Mouse (Mus musculus): ENCODE measurements around the gene Stfa3. TPM values are rescaled to one million over a fixed set of nuclear protein-coding genes. Genes with fewer than 3 reads are reported as not detected.

Stfa3 gene
- polyA plus RNA-seq (2015; fragmentation: Nextera tagmentation; extraction: Ambion mirVana): 1.0 and 3.3 TPM in 2 replicates

DNA sequence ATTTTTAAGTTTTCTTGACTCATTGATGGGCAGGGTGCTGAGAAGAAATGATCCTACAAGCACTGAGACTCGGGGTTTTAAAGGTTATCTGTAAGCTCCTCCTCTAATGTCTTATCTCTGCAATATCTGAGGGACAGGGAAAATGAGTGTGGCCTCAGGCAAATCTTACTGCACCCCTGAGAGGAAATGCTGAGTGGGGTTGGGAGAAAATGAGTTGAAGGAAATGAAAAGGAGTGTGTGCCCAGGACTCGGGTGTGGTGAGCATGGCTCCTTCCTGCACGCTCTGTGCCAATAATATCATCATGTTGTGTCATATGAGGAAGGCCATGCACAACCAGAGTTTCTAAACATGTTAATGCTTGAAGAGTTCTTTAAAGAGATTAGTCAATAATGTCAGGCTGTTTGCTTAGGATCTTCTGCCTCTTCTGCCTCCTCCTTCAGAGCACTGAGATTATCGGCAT is at the start of gene Stfa3:
TSS of gene Stfa3 (minus strand) at position 51 of the 461 bp plus-strand sequence.
- Histone ChIP-seq H3K36me3 (ENCODE audit: control insufficient read depth, insufficient read depth, low read length) (no peaks in the 10 kb centered on the region), H3K9ac (ENCODE audit: low read length) (no peak within 1 kb of the TSS), H3K27me3 (ENCODE audit: control insufficient read depth, insufficient read depth, low read depth, low read length) (no peaks in the 10 kb centered on the region), H3K9me3 (ENCODE audit: control insufficient read depth, low read length) (no peaks in the 10 kb centered on the region), H3K4me2 (ENCODE audit: low read depth, low read length) (no peak within 1 kb of the TSS), H3K4me1 (replicated peaks; ENCODE audit: control insufficient read depth, insufficient read depth, low read length) (no peaks in the 10 kb centered on the region), H3K4me3 (ENCODE audit: low read length) (no peak within 1 kb of the TSS), H3K27ac (ENCODE audit: low read length) (no peak within 1 kb of the TSS)
- 58% methylated on average over 4 of the region's 4 CpGs for WGBS
- no peak for ATAC-seq (ENCODE audit: low read depth)

DNA sequence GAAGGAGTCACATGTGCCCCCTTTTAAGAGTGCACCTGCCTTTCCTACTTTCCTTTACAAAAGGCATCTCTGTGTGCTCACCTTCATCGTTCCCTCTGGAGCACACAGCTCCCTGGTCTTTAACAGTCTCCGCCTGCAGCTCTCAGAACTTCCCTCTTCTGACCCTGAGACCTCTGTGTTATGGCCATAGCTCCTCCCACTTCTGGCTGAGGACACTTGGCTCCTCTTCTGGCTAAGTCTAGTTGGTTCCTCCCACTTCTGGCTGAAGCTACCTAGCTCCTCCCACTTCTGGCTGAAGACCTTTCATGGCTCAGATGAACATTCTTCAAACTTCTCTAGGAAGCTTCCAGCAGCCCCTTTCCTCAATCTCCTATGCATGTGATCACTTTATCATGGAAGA is 47.1 kb upstream of the Stfa3 start:
- no peaks in the 10 kb centered on the region for H3K4me1 ChIP-seq (replicated peaks; ENCODE audit: control insufficient read depth, insufficient read depth, low read length)
- WGBS: 55% methylated on average over 2 of the region's 2 CpGs

DNA sequence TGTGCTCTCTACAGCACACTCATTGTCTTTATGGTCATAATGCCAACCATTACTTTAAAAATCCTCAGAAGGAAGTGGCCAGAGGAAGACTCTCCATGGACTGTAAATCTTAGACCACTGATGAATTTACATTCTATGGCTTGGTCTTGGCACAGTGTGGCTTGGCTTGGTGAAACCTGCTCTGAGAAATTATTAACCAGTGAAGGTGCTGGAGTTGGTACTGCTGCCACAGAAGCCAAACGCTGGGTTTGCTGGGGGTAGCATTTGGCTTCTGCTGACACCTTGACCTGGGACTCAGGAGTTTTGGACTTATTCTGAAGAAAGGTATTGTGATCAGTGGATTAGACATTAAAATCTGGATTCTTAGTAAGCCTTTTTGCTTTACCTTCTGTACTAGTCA is 37.2 kb upstream of the Stfa3 start:
- Histone ChIP-seq H3K9ac (ENCODE audit: low read length) (no peak overlapping the region), H3K27me3 (ENCODE audit: control insufficient read depth, insufficient read depth, low read depth, low read length) (no peaks in the 10 kb centered on the region), H3K4me3 (ENCODE audit: low read length) (no peak overlapping the region), H3K27ac (ENCODE audit: low read length) (no peak overlapping the region), H3K9me3 (ENCODE audit: control insufficient read depth, low read length) (no peaks in the 10 kb centered on the region), H3K36me3 (ENCODE audit: control insufficient read depth, insufficient read depth, low read length) (no peaks in the 10 kb centered on the region), H3K4me2 (ENCODE audit: low read depth, low read length) (no peak overlapping the region), H3K4me1 (replicated peaks; ENCODE audit: control insufficient read depth, insufficient read depth, low read length) (no peaks in the 10 kb centered on the region)
- ATAC-seq (ENCODE audit: low read depth): no peak
- 55% methylated on average over 1 of the region's 1 CpGs for WGBS

More for the DNA sequence above, 47.1 kb upstream of the Stfa3 start:
- H3K9ac ChIP-seq (ENCODE audit: low read length): no peak overlapping the region
- H3K27ac ChIP-seq (ENCODE audit: low read length): no peak overlapping the region
- no peak overlapping the region for H3K4me2 ChIP-seq (ENCODE audit: low read depth, low read length)
- no peak for ATAC-seq (ENCODE audit: low read depth)
- no peaks in the 10 kb centered on the region for H3K27me3 ChIP-seq (ENCODE audit: control insufficient read depth, insufficient read depth, low read depth, low read length)
- no peak overlapping the region for H3K4me3 ChIP-seq (ENCODE audit: low read length)
- no peaks in the 10 kb centered on the region for H3K9me3 ChIP-seq (ENCODE audit: control insufficient read depth, low read length)
- H3K36me3 ChIP-seq (ENCODE audit: control insufficient read depth, insufficient read depth, low read length): no peaks in the 10 kb centered on the region

DNA sequence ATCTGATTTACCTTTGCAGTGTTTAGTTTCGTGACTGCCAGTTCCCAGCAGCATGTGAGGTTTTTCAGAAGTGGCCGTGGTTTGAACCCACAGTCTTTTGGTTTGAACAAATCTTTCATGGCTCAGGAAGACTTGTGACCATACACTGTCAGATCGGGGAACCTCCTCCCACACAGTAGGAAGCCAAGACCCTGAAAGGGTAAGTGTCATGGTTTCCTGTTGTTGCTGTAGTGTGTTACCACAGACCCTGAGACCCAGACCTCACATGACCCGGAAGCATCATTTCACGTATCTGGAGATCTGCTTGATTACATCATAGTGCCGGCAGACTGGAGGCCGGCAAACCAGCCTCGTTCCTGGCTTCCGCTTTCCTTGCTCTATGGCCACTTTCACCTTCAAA is 21.7 kb upstream of the Stfa3 start:
- Histone ChIP-seq H3K36me3 (ENCODE audit: control insufficient read depth, insufficient read depth, low read length) (no peaks in the 10 kb centered on the region), H3K4me2 (ENCODE audit: low read depth, low read length) (no peak overlapping the region), H3K9me3 (ENCODE audit: control insufficient read depth, low read length) (no peaks in the 10 kb centered on the region), H3K27me3 (ENCODE audit: control insufficient read depth, insufficient read depth, low read depth, low read length) (no peaks in the 10 kb centered on the region), H3K4me1 (replicated peaks; ENCODE audit: control insufficient read depth, insufficient read depth, low read length) (no peaks in the 10 kb centered on the region), H3K27ac (ENCODE audit: low read length) (no peak overlapping the region), H3K4me3 (ENCODE audit: low read length) (no peak overlapping the region), H3K9ac (ENCODE audit: low read length) (no peak overlapping the region)
- 63% methylated on average over 9 of the region's 9 CpGs for WGBS
- no peak for ATAC-seq (ENCODE audit: low read depth)

DNA sequence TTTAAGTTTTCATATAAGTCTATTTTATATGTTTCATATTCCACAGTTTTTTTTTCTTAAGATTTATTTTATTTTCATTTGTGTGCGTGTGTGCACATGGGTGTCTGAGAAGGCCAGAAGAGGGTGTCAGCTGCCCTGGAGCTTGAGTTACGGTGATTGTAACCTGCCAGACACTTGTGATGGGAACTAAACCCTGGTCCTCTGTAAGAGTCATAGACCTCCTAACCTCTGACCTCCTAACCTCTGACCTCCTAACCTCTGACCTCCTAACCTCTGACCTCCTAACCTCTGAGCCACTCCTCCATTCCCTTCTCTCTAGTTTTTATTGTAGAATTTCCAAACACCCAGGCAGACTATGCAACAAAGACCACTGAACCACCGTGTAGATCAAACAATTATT is 20.3 kb upstream of the Stfa3 start:
- H3K36me3 ChIP-seq (ENCODE audit: control insufficient read depth, insufficient read depth, low read length): no peaks in the 10 kb centered on the region
- no peak overlapping the region for H3K27ac ChIP-seq (ENCODE audit: low read length)
- no peak overlapping the region for H3K4me3 ChIP-seq (ENCODE audit: low read length)
- no peaks in the 10 kb centered on the region for H3K9me3 ChIP-seq (ENCODE audit: control insufficient read depth, low read length)
- H3K4me1 ChIP-seq (replicated peaks; ENCODE audit: control insufficient read depth, insufficient read depth, low read length): no peaks in the 10 kb centered on the region
- WGBS: 83% methylated on average over 3 of the region's 3 CpGs
- no peaks in the 10 kb centered on the region for H3K27me3 ChIP-seq (ENCODE audit: control insufficient read depth, insufficient read depth, low read depth, low read length)
- no peak overlapping the region for H3K4me2 ChIP-seq (ENCODE audit: low read depth, low read length)
- no peak overlapping the region for H3K9ac ChIP-seq (ENCODE audit: low read length)
- no peak for ATAC-seq (ENCODE audit: low read depth)

DNA sequence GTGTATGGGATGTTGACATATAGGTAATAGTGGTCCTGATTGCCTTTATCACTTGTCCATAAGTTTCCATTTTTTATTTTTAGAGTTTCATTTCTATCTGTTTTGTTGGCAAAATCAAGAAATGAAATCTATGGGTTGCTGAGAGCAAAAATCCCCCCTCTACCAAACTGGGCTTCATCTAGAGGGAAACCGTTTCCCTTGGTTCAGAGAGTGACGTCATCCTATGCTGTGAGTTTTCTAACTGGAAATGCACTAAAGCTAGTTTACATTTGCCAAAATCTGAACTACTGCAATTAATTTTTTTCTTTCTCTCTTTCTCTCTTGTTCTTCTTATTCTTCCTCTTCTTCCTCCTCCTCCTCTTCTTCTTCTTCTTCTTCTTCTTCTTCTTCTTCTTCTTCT is 19.7 kb upstream of the Stfa3 start:
- Histone ChIP-seq H3K27me3 (ENCODE audit: control insufficient read depth, insufficient read depth, low read depth, low read length) (no peaks in the 10 kb centered on the region), H3K9ac (ENCODE audit: low read length) (no peak overlapping the region), H3K4me2 (ENCODE audit: low read depth, low read length) (no peak overlapping the region), H3K4me3 (ENCODE audit: low read length) (no peak overlapping the region), H3K36me3 (ENCODE audit: control insufficient read depth, insufficient read depth, low read length) (no peaks in the 10 kb centered on the region), H3K27ac (ENCODE audit: low read length) (no peak overlapping the region), H3K9me3 (ENCODE audit: control insufficient read depth, low read length) (no peaks in the 10 kb centered on the region), H3K4me1 (replicated peaks; ENCODE audit: control insufficient read depth, insufficient read depth, low read length) (no peaks in the 10 kb centered on the region)
- ATAC-seq (ENCODE audit: low read depth): no peak
- 62% methylated on average over 2 of the region's 2 CpGs for WGBS

DNA sequence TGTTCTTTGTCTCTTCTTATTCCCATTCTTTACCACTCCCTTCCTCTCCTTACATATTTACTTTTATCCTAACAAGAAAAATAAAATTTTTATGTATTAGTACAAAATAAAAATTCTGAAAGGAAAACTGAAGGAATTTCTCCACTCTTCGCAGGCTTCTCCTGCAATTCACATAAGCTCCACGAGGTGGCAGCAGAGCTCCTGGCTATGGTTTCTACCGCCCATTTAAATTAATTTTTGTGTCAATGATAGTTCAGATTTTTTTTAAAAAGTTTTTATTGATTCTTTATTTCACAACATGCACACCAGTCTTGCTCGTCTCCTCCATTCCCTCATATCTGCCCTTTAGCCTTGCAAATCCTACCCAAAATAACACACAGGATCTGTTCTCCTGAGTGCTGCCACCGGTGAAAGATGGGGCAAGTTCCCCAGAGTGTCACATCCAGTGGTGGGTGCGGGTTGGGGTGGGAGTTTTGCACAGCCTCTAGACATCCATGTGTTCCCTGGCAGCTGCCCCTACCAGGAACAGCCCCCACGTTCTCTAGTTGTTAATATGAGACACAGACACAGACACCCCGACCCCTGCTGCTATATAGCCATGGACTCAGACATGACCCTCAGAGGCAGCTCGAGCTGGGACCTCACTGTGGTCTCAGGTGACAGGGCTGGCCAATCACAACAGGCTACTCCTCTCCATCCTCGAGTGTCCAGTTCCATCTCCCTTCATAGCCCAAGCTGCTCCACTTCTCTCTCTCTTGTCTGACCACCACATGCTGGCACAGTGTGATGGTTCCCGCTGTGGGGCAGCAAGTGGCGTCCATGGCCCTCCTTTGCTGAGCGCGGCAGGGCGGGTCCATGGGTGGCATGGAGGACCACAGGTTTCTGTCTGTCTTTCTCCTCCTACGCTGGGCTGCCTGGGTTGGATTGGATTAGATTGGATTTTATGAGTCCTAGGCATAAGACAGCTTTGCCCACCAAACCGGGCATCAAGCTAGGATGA is 18.3 kb upstream of the Stfa3 start:
- Histone ChIP-seq H3K4me3 (ENCODE audit: low read length) (no peak overlapping the region), H3K9me3 (ENCODE audit: control insufficient read depth, low read length) (peaks cover 2% of the 10 kb centered on the region; the same call in 1 of the 2 replicates), H3K9ac (ENCODE audit: low read length) (no peak overlapping the region), H3K36me3 (ENCODE audit: control insufficient read depth, insufficient read depth, low read length) (no peaks in the 10 kb centered on the region), H3K27ac (ENCODE audit: low read length) (no peak overlapping the region), H3K27me3 (ENCODE audit: control insufficient read depth, insufficient read depth, low read depth, low read length) (no peaks in the 10 kb centered on the region), H3K4me1 (replicated peaks; ENCODE audit: control insufficient read depth, insufficient read depth, low read length) (no peaks in the 10 kb centered on the region), H3K4me2 (ENCODE audit: low read depth, low read length) (no peak overlapping the region)
- peak; percentile 26; the same call in 1 of the 2 replicates for ATAC-seq (ENCODE audit: low read depth)
- WGBS: 40% methylated on average over 17 of the region's 17 CpGs

DNA sequence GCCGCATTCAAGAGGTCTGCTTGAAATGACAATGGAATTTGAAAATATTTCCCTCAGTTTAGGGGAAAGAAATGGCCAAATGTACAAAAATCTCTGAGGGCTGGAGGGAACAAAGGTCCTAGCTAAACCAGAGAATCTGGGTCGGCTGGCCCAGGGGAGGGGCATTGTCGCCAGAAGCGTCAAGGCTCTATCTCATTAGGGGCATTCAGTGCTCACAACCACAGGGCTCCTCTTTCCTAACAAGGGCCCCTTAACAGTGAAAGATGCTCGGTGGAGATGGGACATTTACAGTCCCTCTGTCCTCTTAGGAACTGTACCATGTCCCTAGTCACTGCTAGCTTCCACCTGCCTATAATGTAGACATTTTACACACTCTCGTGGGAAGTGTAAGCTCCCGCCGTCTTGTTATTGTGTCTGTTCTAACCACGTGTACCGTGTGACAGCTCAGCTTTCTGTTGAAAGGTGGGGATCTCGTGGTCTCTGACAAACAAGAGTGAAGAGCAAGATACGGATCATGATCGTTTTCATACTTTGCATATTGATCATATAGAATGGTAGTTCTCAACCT is 16.0 kb upstream of the Stfa3 start:
- Histone ChIP-seq H3K4me1 (replicated peaks; ENCODE audit: control insufficient read depth, insufficient read depth, low read length) (no peaks in the 10 kb centered on the region), H3K9ac (ENCODE audit: low read length) (no peak overlapping the region), H3K36me3 (ENCODE audit: control insufficient read depth, insufficient read depth, low read length) (no peaks in the 10 kb centered on the region), H3K4me3 (ENCODE audit: low read length) (no peak overlapping the region), H3K9me3 (ENCODE audit: control insufficient read depth, low read length) (peaks cover 2% of the 10 kb centered on the region; the same call in 1 of the 2 replicates), H3K27me3 (ENCODE audit: control insufficient read depth, insufficient read depth, low read depth, low read length) (no peaks in the 10 kb centered on the region), H3K27ac (ENCODE audit: low read length) (no peak overlapping the region), H3K4me2 (ENCODE audit: low read depth, low read length) (no peak overlapping the region)
- 52% methylated on average over 13 of the region's 13 CpGs for WGBS
- ATAC-seq (ENCODE audit: low read depth): no peak

DNA sequence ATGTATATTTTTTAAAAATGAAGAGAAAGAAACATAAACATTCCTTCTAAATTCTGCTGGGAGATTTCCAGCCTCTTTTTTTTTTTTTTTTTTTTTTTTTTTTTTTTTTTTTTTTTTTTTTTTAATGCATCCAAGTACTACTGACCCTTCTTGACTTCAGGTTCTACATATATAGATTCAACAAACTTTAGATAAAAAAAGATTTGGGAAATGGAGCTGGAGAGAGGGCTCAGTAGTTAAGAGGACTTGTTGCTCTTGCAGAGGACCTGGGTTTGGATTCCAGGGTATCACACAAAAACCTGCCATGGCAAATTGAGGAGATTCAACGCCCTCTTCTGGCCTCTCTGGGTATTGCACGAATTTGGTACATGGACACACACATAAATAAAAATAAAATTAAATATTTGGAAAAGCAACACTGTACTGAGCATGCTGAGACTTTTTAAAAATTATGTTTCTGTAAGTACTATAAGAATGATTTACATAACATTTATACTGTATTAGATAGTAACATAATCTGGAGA is 14.8 kb upstream of the Stfa3 start:
- Histone ChIP-seq H3K27ac (ENCODE audit: low read length) (no peak overlapping the region), H3K36me3 (ENCODE audit: control insufficient read depth, insufficient read depth, low read length) (no peaks in the 10 kb centered on the region), H3K9ac (ENCODE audit: low read length) (no peak overlapping the region), H3K4me3 (ENCODE audit: low read length) (no peak overlapping the region), H3K4me1 (replicated peaks; ENCODE audit: control insufficient read depth, insufficient read depth, low read length) (no peaks in the 10 kb centered on the region), H3K4me2 (ENCODE audit: low read depth, low read length) (no peak overlapping the region), H3K27me3 (ENCODE audit: control insufficient read depth, insufficient read depth, low read depth, low read length) (no peaks in the 10 kb centered on the region), H3K9me3 (ENCODE audit: control insufficient read depth, low read length) (peaks cover 2% of the 10 kb centered on the region; the same call in 1 of the 2 replicates)
- no peak for ATAC-seq (ENCODE audit: low read depth)
- 11% methylated on average over 2 of the region's 2 CpGs for WGBS
